Mouse (Mus musculus): Measurements from ENCODE around the gene Kif1a. TPM values are rescaled to one million over a fixed set of nuclear protein-coding genes. Genes with fewer than 3 reads are reported as not detected.
A peak's percentile ranks its signal among the peaks of the same experiment; 100 is the strongest.
"Not testable (repeated sequence)": the region's sequence is repeated elsewhere in the genome, so short reads cannot be mapped to it uniquely, and the experiment has no call there.

Kif1a gene
- total and polyA plus RNA-seq, 3 experiments, result not detected

GRCm38 (mm10) chr1:92971879-92972795 is 129.6 kb downstream of the Kif1a start:
- Histone ChIP-seq H3K9ac (ENCODE audit: control insufficient read depth, low read depth, low read length, poor library complexity, severe bottlenecking) (no peak overlapping the region), H3K27me3 (ENCODE audit: control insufficient read depth in 1 of 2, insufficient read depth in 2 of 2, low read length in 2 of 2) (peaks cover 0 to 1% of the 10 kb centered on the region in 2 experiments; a peak in 1 of 4 replicates), H3K36me3 (ENCODE audit: control insufficient read depth in 1 of 2, insufficient read depth in 2 of 2, low read length in 2 of 2) (no peaks in the 10 kb centered on the region), H3K27ac (ENCODE audit: control insufficient read depth, low read depth, low read length) (no peak overlapping the region), H3K9me3 (replicated peaks; ENCODE audit: insufficient read depth, low read length) (no peaks in the 10 kb centered on the region), H3K4me3 (ENCODE audit: control insufficient read depth in 1 of 2, insufficient read depth in 1 of 2, low read depth in 2 of 2, low read length in 2 of 2) (no peak overlapping the region), H3K79me2 (ENCODE audit: control insufficient read depth, insufficient read depth, low read length, poor library complexity) (no peaks in the 10 kb centered on the region), H3K4me1 (ENCODE audit: control insufficient read depth in 1 of 2, insufficient read depth in 2 of 2, low read length in 2 of 2) (peaks cover 0 to 4% of the 10 kb centered on the region in 2 experiments; a peak in 2 of 4 replicates)
- TF ChIP-seq NELFE (IDR thresholded peaks at IDR 0.05; ENCODE audit: low read depth, low read length) (no peak), NRF1 (IDR thresholded peaks at IDR 0.05; ENCODE audit: insufficient read depth, low read depth, low read length, poor library complexity, severe bottlenecking) (no peak), EP300 (IDR thresholded peaks at IDR 0.05; ENCODE audit: low read depth in 1 of 2, low read length in 2 of 2) (0 out of 4 replicates have a peak, but pooled peaks of 1 of the 2 experiments have one; percentile 11), ZNF384 (IDR thresholded peaks at IDR 0.05; ENCODE audit: low read depth, low read length) (peak; percentile 73), USF2 (IDR thresholded peaks at IDR 0.05; ENCODE audit: borderline replicate concordance in 1 of 2, insufficient read depth in 1 of 2, low read depth in 1 of 2, low read length in 2 of 2) (no peak), JUND (IDR thresholded peaks at IDR 0.05; ENCODE audit: low read depth, low read length) (no peak), MXI1 (IDR thresholded peaks at IDR 0.05; ENCODE audit: low read depth, low read length) (no peak), TBP (IDR thresholded peaks at IDR 0.05; ENCODE audit: low read depth, low read length) (no peak), POLR2A (IDR thresholded peaks at IDR 0.05; ENCODE audit: control insufficient read depth in 1 of 2, insufficient read depth in 1 of 2, low read depth in 1 of 2, low read length in 2 of 2, poor library complexity in 1 of 2) (no peak), BHLHE40 (IDR thresholded peaks at IDR 0.05; ENCODE audit: borderline replicate concordance, low read depth, low read length) (no peak), KAT2A (conservative IDR thresholded peaks at IDR 0.05; ENCODE audit: low read depth, low read length) (no peak), UBTF (IDR thresholded peaks at IDR 0.05; ENCODE audit: borderline replicate concordance, insufficient read depth, low read depth, low read length) (no peak), RAD21 (IDR thresholded peaks at IDR 0.05; ENCODE audit: low read depth, low read length) (no peak)
- DNase-seq (ENCODE audit: low read depth, low spot score), result no peak

GRCm38 (mm10) chr1:92970791-92971190 is 131.0 kb downstream of the Kif1a start:
- not testable (repeated sequence) for H3K79me2 ChIP-seq (ENCODE audit: control insufficient read depth, insufficient read depth, low read length, poor library complexity); H3K4me1 ChIP-seq (ENCODE audit: control insufficient read depth in 1 of 2, insufficient read depth in 2 of 2, low read length in 2 of 2); H3K4me3 ChIP-seq (ENCODE audit: control insufficient read depth in 1 of 2, insufficient read depth in 1 of 2, low read depth in 2 of 2, low read length in 2 of 2); H3K27ac ChIP-seq (ENCODE audit: control insufficient read depth, low read depth, low read length); H3K27me3 ChIP-seq (ENCODE audit: control insufficient read depth in 1 of 2, insufficient read depth in 2 of 2, low read length in 2 of 2); DNase-seq (ENCODE audit: low read depth, low spot score); H3K9me3 ChIP-seq (replicated peaks; ENCODE audit: insufficient read depth, low read length); H3K36me3 ChIP-seq (ENCODE audit: control insufficient read depth in 1 of 2, insufficient read depth in 2 of 2, low read length in 2 of 2); H3K9ac ChIP-seq (ENCODE audit: control insufficient read depth, low read depth, low read length, poor library complexity, severe bottlenecking)

Other genes with a start within 250 kb of the Kif1a start
- gene Ankmy1, start 199.0 kb downstream of the Kif1a start, total RNA-seq (2012; rRNA removed), result 0.07 TPM in 1 of 2 replicates, not detected in the other
- gene Ankmy1, start 199.0 kb downstream of the Kif1a start, polyA plus RNA-seq (2012; ENCODE audit: insufficient read depth in 1 of 2, insufficient read length in 2 of 2, low read depth in 1 of 2, low replicate concordance in 2 of 2, missing spikeins in 1 of 2), result under 1 TPM in 1 of 2 experiments, not detected in 1; 0.08 TPM
- 10.1 and 11.9 TPM in 2 replicates for gene Dusp28, start 195.0 kb downstream of the Kif1a start, total RNA-seq (2012; rRNA removed)
- 10 to 100 TPM in 1 of 2 experiments, not detected in 1; 12.0 TPM for gene Dusp28, start 195.0 kb downstream of the Kif1a start, polyA plus RNA-seq (2012; ENCODE audit: insufficient read depth in 1 of 2, insufficient read length in 2 of 2, low read depth in 1 of 2, low replicate concordance in 2 of 2, missing spikeins in 1 of 2)
- 25.2 and 31.1 TPM in 2 replicates for gene Rnpepl1, start 191.2 kb downstream of the Kif1a start, total RNA-seq (2012; rRNA removed)
- gene Rnpepl1, start 191.2 kb downstream of the Kif1a start, polyA plus RNA-seq (2012; ENCODE audit: insufficient read depth in 1 of 2, insufficient read length in 2 of 2, low read depth in 1 of 2, low replicate concordance in 2 of 2, missing spikeins in 1 of 2), result 10 to 100 TPM in 1 of 2 experiments, not detected in 1; 91.0 TPM
- 30.5 and 30.7 TPM in 2 replicates for gene Capn10, start 167.6 kb downstream of the Kif1a start, total RNA-seq (2012; rRNA removed)
- 10 to 100 TPM in 1 of 2 experiments, not detected in 1; 43.3 TPM for gene Capn10, start 167.6 kb downstream of the Kif1a start, polyA plus RNA-seq (2012; ENCODE audit: insufficient read depth in 1 of 2, insufficient read length in 2 of 2, low read depth in 1 of 2, low replicate concordance in 2 of 2, missing spikeins in 1 of 2)
- gene Gpr35, start 151.1 kb downstream of the Kif1a start, total RNA-seq (2012; rRNA removed), result not detected in 2 replicates
- under 1 TPM in 1 of 2 experiments, not detected in 1; 0.22 TPM for gene Gpr35, start 151.1 kb downstream of the Kif1a start, polyA plus RNA-seq (2012; ENCODE audit: insufficient read depth in 1 of 2, insufficient read length in 2 of 2, low read depth in 1 of 2, low replicate concordance in 2 of 2, missing spikeins in 1 of 2)
- not detected in 2 replicates for gene Aqp12, start 95.6 kb downstream of the Kif1a start, total RNA-seq (2012; rRNA removed)
- not detected for gene Aqp12, start 95.6 kb downstream of the Kif1a start, polyA plus RNA-seq (2012; ENCODE audit: insufficient read depth in 1 of 2, insufficient read length in 2 of 2, low read depth in 1 of 2, low replicate concordance in 2 of 2, missing spikeins in 1 of 2)
- not detected in 2 replicates for gene Agxt, start 33.3 kb upstream of the Kif1a start, total RNA-seq (2012; rRNA removed)
- not detected for gene Agxt, start 33.3 kb upstream of the Kif1a start, polyA plus RNA-seq (2012; ENCODE audit: insufficient read depth in 1 of 2, insufficient read length in 2 of 2, low read depth in 1 of 2, low replicate concordance in 2 of 2, missing spikeins in 1 of 2)
- not detected in 2 replicates for gene 2310007B03Rik, start 59.0 kb upstream of the Kif1a start, total RNA-seq (2012; rRNA removed)
- not detected for gene 2310007B03Rik, start 59.0 kb upstream of the Kif1a start, polyA plus RNA-seq (2012; ENCODE audit: insufficient read depth in 1 of 2, insufficient read length in 2 of 2, low read depth in 1 of 2, low replicate concordance in 2 of 2, missing spikeins in 1 of 2)
- gene Crocc2, start 66.8 kb upstream of the Kif1a start, total RNA-seq (2012; rRNA removed), result not detected in 2 replicates
- gene Crocc2, start 66.8 kb upstream of the Kif1a start, polyA plus RNA-seq (2012; ENCODE audit: insufficient read depth in 1 of 2, insufficient read length in 2 of 2, low read depth in 1 of 2, low replicate concordance in 2 of 2, missing spikeins in 1 of 2), result not detected
- 0.07 and 0.12 TPM in 2 replicates for gene Sned1, start 133.9 kb upstream of the Kif1a start, total RNA-seq (2012; rRNA removed)
- under 1 TPM in 1 of 2 experiments, not detected in 1; 0.13 TPM for gene Sned1, start 133.9 kb upstream of the Kif1a start, polyA plus RNA-seq (2012; ENCODE audit: insufficient read depth in 1 of 2, insufficient read length in 2 of 2, low read depth in 1 of 2, low replicate concordance in 2 of 2, missing spikeins in 1 of 2)
- 29.8 and 34.6 TPM in 2 replicates for gene Mterf4, start 204.0 kb upstream of the Kif1a start, total RNA-seq (2012; rRNA removed)
- gene Mterf4, start 204.0 kb upstream of the Kif1a start, polyA plus RNA-seq (2012; ENCODE audit: insufficient read depth in 1 of 2, insufficient read length in 2 of 2, low read depth in 1 of 2, low replicate concordance in 2 of 2, missing spikeins in 1 of 2), result 10 to 100 TPM in 1 of 2 experiments, not detected in 1; 33.9 TPM
- 32.4 and 36.6 TPM in 2 replicates for gene Ppp1r7, start 240.9 kb upstream of the Kif1a start, total RNA-seq (2012; rRNA removed)
- 100 to 1,000 TPM in 1 of 2 experiments, 10 to 100 TPM in 1; 74.9 to 131 TPM for gene Ppp1r7, start 240.9 kb upstream of the Kif1a start, polyA plus RNA-seq (2012; ENCODE audit: insufficient read depth in 1 of 2, insufficient read length in 2 of 2, low read depth in 1 of 2, low replicate concordance in 2 of 2, missing spikeins in 1 of 2)
- gene Pask, start 241.5 kb upstream of the Kif1a start, total RNA-seq (2012; rRNA removed), result 17.4 and 22.5 TPM in 2 replicates
- gene Pask, start 241.5 kb upstream of the Kif1a start, polyA plus RNA-seq (2012; ENCODE audit: insufficient read depth in 1 of 2, insufficient read length in 2 of 2, low read depth in 1 of 2, low replicate concordance in 2 of 2, missing spikeins in 1 of 2), result 10 to 100 TPM in 1 of 2 experiments, not detected in 1; 19.0 TPM

Data from MEL (cell line).